In genomic region chr5:20055000-20055399, GRCm38 (mm10) we compare ENCODE assay signal across 16 mouse cellular contexts.
"Had no signal": no experiment of that assay in that cellular context is flagged by ENCODE, and none has a peak within 500 bp of the region (broad histone marks: within the 10 kb centered on the region; RNA-seq: fewer than 3 reads in every experiment).

No protein-coding gene starts in this region.

- H3K9me3 ChIP-seq: neural tube, embryonic 12.5 days; neural tube, embryonic 13.5 days; neural tube, embryonic 15.5 days; stomach, embryonic 15.5 days had no signal

- H3K27ac ChIP-seq: neural tube, embryonic 12.5 days; neural tube, embryonic 13.5 days; neural tube, embryonic 15.5 days; stomach, embryonic 15.5 days; stomach, postnatal 0 days had no signal

- DNase-seq: right cerebral cortex, adult 18-20 months; right cerebral cortex, postnatal 14 days; right cerebral cortex, postnatal 25 days; right cerebral cortex, postnatal 4 days; spleen, adult 18-20 months; thymus, adult 18-20 months; thymus, adult 2 months; thymus, postnatal 14 days; thymus, postnatal 25 days; thymus, postnatal 36 days; thymus, postnatal 4 days had no signal

- H3K4me3 ChIP-seq: neural tube, embryonic 12.5 days; neural tube, embryonic 13.5 days; neural tube, embryonic 15.5 days; stomach, embryonic 15.5 days had no signal

- H3K9ac ChIP-seq: neural tube, embryonic 12.5 days; neural tube, embryonic 13.5 days; neural tube, embryonic 15.5 days; stomach, embryonic 15.5 days had no signal

- H3K36me3 ChIP-seq: neural tube, embryonic 12.5 days; neural tube, embryonic 13.5 days; neural tube, embryonic 15.5 days; stomach, embryonic 15.5 days had no signal

- H3K4me1 ChIP-seq: stomach, embryonic 15.5 days had no signal

- H3K4me2 ChIP-seq: neural tube, embryonic 12.5 days; neural tube, embryonic 13.5 days; neural tube, embryonic 15.5 days; stomach, embryonic 15.5 days had no signal

- H3K27me3 ChIP-seq: neural tube, embryonic 12.5 days; neural tube, embryonic 13.5 days; neural tube, embryonic 15.5 days; stomach, embryonic 15.5 days had no signal
